Mouse (Mus musculus) liver, embryonic 14.5 days (tissue): Measurements from ENCODE around the gene a.

Experiments
- CTCF ChIP-seq: IDR thresholded peaks from 2 replicates; pipeline ENCODE4 v1.5.1; 2016; ENCODE audit warnings: antibody characterized with exemption, low read depth, control low read depth
- EP300 ChIP-seq: IDR thresholded peaks from 2 replicates; pipeline ENCODE4 v1.6.1; 2016; ENCODE audit warnings: antibody characterized with exemption, low read depth

GRCm38 (mm10) chr2:154941952-154942351 lies 150.8 kb downstream of the a start:
- TF ChIP-seq CTCF (no peak), EP300 (no peak)
